Mouse (Mus musculus): ENCODE data around the gene Olfr1506.
"Not testable (repeated sequence)": the region's sequence is repeated elsewhere in the genome, so short reads cannot be mapped to it uniquely, and the experiment has no call there.

DNA sequence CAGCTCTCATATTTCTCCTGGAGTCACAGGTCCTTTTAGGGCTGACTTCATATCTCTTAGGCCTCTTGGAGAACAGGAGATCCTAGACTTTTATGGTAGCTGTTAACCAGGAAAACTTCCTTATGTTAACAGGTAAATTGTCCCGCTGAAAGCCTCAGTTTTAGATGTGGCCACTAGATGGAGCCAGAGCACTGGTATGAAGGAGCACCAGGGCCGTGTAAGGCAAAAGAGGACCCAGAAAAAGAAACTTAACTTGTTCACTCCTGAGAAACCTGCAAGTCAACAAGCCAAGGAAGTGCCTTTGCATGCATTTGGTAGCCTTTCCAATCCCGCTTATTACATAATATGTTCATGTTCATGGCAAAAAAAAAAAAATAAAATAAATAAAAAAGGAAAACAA is 29.5 kb downstream of the Olfr1506 start:
- TF ChIP-seq CTCF, EP300 (IDR thresholded peaks at IDR 0.05; ENCODE audit: low read depth): not testable (repeated sequence)

Data from liver, postnatal 0 days (tissue).